Mouse (Mus musculus): Measurements from ENCODE around the gene Vinac1.
A peak's percentile ranks its signal among the peaks of the same experiment; 100 is the strongest.

Vinac1 gene

GRCm38 (mm10) chr2:129047811-129048210 is at the start of gene Vinac1:
Gene Vinac1, minus strand, starts transcription at chr2:129048172.
- DNase-seq: no peak

DNA sequence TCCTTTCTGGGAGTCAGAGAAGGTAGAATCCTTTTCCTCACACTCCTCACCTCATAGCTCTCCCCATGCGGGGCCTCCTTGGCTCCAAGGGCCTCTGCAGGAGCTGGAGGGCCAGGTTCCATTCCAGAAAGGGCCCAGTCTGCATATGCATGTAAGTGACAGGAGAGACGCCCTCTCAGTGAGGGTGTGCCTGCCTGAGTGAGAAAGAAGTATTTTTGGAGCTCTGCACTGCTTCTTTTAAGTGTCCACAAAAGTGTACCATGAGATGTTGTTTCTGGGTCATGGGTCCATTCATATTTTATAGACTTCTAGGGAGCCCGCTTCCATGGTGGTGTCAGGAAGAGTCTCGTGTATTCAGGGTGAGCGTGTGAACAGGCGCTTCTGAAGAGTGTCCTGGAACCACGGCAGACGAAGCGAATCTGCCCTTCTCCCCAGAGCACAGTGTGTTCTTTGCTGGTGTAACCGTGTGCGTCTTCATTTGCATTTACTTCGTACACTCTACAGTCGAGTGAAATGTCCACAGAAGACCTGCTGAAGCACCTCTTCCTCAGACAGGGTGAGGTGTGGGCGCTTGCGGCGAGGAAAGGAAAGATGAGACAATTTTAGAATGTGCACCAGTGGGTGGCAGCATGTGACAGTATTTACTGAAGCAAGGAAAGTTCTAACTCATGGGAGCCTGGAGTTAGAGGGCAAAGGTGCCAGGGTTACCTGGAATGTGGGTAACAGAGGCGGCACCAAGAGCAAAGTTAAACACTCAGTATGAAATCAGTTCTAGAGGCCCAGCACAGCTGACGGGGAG is 46.2 kb upstream of the Vinac1 start:
- DNase-seq: peak; percentile 17 to 21

DNA sequence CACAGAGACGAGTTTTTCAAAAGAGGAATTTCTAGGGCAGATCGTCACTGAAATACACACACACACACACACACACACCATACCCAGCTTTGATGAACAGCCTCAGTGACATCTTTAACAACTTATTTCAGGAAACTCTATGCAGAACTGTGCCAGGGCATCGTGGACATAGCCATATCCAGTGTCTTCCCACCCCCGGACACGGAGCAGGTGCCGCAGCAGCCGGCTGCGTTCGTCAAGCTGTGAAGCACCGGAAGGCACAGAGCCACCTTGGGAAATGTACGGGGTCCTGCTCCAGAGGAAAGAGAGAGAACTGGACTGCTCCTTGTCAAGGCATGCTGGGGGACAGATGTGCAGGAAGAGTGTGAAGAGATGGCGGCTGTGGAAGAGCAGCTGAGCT is 44.8 kb upstream of the Vinac1 start:
- DNase-seq: no peak

DNA sequence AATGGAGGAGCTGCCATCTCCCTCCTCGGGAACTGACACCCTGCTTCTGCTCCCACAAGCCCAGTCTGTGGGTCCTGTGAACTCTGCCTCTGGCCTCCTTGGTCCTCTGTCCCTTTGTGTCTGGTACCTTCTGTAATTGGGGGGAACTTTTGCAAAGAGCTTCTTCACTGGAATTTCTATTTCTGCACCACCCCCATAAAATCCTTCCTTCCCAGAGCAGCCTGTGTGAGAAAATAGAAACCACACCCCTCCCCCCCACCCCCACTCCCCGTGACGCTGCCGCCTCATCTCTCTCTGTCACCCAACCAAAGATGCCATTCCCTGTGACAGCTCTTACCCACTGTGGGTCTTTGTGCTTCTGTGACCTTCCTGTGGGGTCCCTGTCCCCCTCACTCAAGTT is 42.4 kb upstream of the Vinac1 start:
- no peak for DNase-seq

DNA sequence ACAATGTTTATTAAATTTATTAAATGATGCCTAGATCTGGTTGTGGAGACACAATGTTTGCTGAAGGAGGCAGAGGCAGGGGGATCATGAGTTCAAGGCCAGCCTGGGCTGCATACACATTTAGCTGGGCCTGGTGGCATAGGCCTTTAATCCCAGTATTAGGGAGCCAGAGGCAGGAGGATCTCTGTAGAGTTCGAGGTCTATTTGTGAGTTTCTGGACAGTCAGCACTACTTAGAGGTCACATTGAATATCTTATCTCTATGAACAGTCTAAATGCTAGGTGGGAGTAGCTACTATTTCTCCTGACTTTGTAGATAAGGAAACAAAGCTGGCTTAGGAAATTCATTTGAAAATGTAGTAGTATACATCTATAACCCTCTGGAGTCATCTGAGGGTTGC is 39.5 kb upstream of the Vinac1 start:
- no peak for DNase-seq

DNA sequence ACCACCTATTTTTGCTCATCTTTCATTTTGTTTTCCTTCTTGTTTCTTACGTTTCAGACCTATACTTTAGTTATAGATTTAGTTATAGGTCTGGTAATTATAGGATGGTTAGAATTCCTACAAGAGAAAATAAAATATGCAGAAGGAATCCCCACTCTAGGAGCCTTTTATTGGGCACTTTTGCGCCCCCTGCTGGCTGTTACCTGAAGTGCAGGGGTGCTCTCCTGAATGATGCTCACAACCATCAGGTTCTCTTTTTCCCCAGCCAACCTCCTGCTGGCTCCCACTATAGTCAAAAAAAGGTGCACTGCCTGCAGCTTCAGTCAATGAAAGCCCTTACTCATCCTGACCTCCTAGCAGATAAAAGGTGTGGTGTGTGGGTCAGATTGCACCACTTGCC is 37.0 kb upstream of the Vinac1 start:
- DNase-seq: peak; percentile 56 to 62

- DNase-seq: no peak
Observed at GRCm38 (mm10) chr2:129083514-129083913, 35.5 kb upstream of the Vinac1 start.

DNA sequence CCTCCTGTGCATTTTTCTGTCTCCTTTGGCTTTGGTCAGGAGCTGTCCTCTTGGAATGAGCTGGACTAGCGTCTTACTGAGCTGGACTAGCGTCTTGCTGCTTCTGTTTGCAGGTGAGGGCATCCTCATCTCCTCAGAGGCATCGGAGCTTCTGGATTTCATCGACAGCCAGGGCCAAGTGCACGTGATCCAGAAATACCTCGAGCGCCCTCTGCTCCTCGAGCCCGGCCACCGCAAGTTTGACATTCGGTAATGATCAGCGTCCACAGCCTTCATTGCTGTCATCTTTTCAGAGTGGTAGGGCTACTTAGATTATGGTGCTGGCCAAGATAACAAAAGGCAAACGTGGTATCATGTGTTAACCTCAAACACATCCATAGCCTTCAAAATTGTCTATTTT is 33.1 kb upstream of the Vinac1 start:
- no peak for DNase-seq

GRCm38 (mm10) chr2:129079194-129079593 is 31.2 kb upstream of the Vinac1 start:
- DNase-seq: no peak

GRCm38 (mm10) chr2:129078313-129078712 is 30.3 kb upstream of the Vinac1 start:
- DNase-seq: peak; percentile 60 to 63

GRCm38 (mm10) chr2:129070296-129070695 is 22.3 kb upstream of the Vinac1 start:
- no peak for DNase-seq

GRCm38 (mm10) chr2:129066326-129066725 is 18.4 kb upstream of the Vinac1 start:
- peak in 1 of 2 experiments; percentile 33 for DNase-seq

DNA sequence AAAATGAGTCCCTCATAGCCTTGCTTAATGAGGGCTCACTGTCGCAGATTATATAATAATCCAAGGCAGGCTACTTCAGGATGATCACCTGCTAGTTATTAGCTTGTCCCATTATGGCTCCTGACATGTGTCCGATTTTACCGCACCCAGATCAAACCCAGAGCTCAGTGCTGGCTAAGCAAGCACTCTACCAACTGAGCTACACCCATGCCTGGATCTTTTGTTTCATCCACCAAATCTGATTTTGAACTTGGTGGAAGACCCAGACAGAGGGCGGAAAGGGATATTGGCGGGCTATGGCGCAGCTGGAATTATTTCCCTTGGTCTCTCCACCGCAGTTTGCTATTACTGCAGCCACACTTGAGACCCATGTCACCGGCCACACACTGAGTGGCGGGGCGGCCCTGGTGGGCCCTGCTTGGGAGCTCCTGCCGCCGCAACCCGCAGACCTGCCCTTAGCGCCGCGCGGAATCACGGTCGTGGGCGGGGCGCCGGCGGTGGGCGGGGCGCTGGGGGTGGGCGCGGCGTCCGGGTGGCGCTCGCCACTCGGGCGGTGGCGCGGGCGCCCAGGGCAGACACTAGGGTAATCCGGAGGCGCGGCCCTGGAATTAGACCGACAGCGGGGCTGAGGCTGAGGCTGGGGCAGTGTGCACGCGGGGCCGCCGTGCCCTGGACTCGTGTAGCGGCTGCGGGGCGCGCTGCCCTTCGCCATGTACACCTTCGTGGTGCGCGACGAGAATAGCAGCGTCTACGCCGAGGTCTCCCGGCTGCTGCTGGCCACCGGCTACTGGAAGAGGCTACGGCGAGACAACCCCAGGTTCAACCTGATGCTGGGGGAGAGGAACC is 17.7 kb upstream of the Vinac1 start, which contains the start of gene Ttl:
TSS of gene Ttl (plus strand) at position 506 of the 846 bp plus-strand sequence.
- peak; percentile 80 to 85 for DNase-seq

DNA sequence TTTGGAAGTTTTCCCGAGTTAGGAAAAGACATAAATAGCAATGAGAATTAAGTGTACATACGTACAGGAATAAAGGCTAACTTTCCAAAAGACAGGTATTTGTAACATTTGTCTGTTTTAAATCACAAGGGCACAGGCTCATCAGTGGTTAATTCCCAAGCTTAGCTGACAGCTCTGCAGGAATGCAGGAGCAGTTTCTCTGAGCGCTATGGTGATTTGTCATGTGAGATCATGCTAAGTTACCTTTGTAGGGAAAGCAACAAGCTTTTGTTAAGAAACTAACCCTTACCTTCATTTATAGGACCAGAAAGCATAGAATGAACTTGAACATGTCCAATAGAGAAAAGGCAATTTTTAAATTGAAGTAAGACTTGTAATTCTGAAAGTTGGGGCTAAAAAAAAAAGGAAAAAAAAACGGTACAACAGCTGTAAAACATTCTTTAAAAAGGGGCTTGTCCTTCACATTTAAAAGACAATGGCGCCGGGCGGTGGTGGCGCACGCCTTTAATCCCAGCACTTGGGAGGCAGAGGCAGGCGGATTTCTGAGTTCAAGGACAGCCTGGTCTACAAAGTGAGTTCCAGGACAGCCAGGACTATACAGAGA is 13.6 kb upstream of the Vinac1 start:
- DNase-seq: no peak

GRCm38 (mm10) chr2:129057920-129058361 is 10.0 kb upstream of the Vinac1 start:
- no peak for DNase-seq

DNA sequence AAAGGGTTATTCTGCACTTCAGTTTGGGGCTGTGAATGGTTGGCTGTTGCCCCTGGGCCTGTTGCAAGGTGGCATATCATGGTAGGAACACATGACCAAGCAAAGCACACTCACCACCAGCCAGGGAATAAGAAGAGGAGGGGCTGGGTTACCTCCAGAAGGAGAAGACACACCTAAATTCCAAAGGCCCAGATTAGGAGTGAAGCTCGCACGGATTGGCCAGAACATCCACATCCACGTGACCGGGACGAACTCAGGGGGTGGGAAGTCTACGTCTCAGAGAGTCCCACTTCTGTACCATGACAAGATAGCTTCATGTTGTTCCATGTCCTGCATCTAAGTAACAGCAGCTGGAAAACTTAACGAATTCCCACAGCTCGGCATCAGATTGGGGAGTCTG is 9.3 kb upstream of the Vinac1 start:
- DNase-seq: no peak

- peak; percentile 58 to 61 for DNase-seq
Observed at GRCm38 (mm10) chr2:129056597-129056996, 8.6 kb upstream of the Vinac1 start.

DNA sequence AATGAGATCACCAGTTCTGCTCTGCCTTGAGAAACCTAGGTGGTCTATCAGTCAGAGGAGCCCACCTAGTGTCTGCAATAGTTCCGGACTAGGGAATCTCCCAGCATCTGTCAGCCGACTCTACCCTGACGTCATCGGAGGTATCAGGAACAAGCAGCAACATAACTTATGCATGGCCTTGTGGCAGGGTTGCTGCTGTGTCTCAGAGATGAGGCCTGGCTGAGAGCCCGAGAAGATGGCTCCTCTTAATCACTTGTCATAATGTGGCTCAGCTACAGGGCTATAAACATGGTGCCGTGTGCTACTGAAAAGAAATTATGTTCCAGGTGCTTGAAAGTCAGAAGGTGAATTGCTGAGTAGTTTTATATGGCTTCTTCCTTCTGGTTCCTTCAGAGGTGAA is 7.8 kb upstream of the Vinac1 start:
- DNase-seq: no peak

GRCm38 (mm10) chr2:129052451-129052983 is 4.5 kb upstream of the Vinac1 start:
- no peak for DNase-seq

- no peak for DNase-seq
Observed at GRCm38 (mm10) chr2:129046846-129047196, 1.2 kb downstream of the Vinac1 start.

- no peak for DNase-seq
Observed at GRCm38 (mm10) chr2:129046172-129046845, 1.7 kb downstream of the Vinac1 start.

- no peak for DNase-seq
Observed at GRCm38 (mm10) chr2:129040567-129040966, 7.4 kb downstream of the Vinac1 start.
